Mouse (Mus musculus): ENCODE measurements around the gene Myh11.
A peak's percentile ranks its signal among the peaks of the same experiment; 100 is the strongest.

Gene Myh11

DNA sequence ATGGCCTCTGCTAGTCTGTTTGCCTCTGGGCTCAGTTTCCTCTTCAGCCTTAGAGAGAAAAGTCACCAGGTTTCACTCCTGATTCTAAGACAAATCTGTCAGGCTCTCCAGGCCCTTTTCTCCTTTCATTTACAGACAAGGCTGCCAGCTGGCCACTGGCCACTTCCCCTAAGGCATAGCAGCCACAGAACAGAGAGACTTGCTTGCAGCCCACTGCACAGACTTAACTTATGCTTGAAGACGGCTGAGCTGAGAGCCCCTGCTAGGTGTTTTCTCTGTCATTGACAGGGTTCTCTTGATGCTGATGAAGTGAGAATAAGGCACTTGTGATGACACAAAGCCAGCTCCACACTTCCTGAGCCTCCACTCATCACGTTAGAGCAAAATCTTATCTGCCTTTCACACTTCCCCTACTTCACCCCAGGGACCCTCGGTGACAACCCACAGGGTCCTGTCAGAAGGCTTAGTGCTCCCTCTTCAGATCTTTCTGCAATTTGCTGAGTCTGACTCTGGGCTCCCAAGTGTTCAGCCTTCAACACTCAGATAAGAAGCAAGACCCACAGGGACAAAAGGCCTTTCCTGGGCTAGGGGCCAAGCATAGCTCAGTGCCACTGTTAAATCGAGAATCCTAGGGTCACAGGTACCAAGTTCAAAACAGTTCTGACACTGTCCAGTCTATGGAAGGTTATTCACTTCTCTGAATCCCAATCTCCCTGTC lies 25.8 kb downstream of the Myh11 start:
- DNase-seq (ENCODE audit: low read depth) = peak; percentile 9

GRCm38 (mm10) chr16:14264504-14264903 lies 26.7 kb downstream of the Myh11 start:
- no peak for DNase-seq (ENCODE audit: low read depth)

DNA sequence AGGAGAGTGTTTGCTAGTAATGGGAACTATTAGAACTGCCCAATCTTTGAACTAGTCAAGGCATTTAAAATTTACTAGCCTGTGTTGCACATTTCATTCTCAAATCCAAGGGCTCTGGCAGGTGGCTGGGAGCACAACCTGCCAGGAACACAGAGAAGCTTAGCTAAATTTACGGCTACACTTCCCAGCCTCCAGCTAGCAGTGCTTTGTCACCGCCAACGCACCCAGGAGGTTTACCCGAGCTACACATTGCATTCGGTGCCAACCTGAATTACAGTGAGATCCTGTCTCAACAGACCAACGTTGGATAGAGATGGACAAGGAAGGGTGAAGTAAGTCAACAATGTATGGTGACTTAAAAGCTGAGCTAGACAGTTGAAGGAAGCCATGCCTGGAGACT lies 27.9 kb downstream of the Myh11 start:
- no peak for DNase-seq (ENCODE audit: low read depth)

- DNase-seq (ENCODE audit: low read depth) = no peak
Observed at GRCm38 (mm10) chr16:14262410-14262809, 28.8 kb downstream of the Myh11 start.

- DNase-seq (ENCODE audit: low read depth) = no peak
Observed at GRCm38 (mm10) chr16:14258856-14259255, 32.3 kb downstream of the Myh11 start.

DNA sequence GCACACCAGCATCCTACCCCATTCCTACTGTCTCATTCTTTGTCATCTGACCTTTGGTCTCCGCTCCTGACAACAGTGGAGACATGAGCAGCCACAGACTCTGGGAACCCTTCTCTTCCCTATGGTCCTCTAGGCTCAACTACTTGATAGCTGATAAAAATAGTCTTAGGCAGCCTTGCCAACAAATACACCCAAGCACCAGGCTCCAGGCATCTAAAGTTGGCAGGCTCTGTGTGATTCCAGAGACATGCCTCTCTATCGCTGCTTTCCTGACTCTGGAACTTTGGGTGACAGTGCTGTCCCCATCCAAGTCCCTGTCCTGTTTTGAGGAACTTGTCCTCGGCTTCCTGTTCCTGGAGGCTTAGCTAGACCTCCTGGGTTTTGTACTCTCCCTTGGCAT lies 37.6 kb downstream of the Myh11 start:
- no peak for DNase-seq (ENCODE audit: low read depth)

- DNase-seq (ENCODE audit: low read depth) = no peak
Observed at GRCm38 (mm10) chr16:14252877-14253276, 38.3 kb downstream of the Myh11 start.

DNA sequence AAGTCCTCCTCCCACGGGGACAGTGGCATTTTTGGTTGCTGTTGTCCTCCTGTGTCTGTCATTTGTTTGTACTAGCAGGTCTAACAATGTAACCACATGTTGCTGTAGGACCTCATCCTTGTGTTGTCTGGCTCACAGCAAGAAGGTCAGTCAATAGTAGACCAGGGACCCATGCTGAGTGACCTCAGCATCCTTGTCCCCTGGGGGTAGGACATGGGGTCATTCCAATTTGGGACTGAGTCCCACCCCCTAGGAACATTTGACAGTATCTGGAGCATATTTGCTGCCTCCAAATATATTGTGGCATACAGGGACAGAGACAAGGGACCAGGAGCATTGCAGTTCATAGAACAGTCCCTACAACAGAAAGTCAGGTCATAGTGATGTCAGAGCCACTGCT lies 41.3 kb downstream of the Myh11 start:
- no peak for DNase-seq (ENCODE audit: low read depth)

DNA sequence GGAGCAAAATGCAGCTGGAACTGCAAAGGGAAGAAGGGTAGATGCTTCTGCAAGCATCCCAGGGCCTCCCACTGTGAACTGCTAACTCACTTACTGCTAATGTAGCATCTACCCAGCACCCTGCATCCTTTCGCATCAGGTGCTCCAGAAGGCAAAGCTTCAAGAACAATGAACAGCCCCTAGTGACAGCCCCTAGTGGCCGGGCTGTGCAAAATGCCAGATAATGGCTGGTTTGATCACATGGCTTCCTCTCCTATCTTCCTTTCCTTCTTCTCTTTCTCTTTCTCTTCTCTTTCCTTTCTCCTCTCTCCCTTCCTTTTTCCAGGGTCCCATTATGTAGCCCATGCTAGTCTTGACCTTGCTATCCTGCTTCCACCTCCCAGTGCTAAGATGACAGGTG lies 48.6 kb downstream of the Myh11 start:
- peak; percentile 13 for DNase-seq (ENCODE audit: low read depth)

DNA sequence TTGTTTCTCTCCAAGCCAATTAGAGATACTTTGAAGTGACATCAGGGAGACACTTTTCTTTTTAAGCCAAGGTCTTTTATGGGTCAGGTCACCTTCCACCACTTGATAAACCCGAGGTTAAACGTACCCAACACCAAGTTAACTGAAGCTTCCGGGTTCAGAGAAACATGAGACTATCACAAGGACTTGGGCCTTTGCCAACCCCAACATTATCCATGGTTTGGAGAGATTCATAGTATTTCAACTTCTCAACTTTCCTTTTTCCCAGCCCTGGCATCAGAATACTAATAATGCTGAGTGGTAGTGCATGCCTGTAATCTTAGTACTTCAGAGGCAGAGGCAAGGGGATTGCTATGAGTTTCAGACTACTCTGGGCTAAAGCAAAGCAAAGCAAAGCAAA lies 49.1 kb downstream of the Myh11 start:
- DNase-seq (ENCODE audit: low read depth) = no peak

- peak; percentile 63 for DNase-seq (ENCODE audit: low read depth)
Observed at GRCm38 (mm10) chr16:14237100-14237723, 54.0 kb downstream of the Myh11 start.

- no peak for DNase-seq (ENCODE audit: low read depth)
Observed at GRCm38 (mm10) chr16:14215156-14215555, 76.0 kb downstream of the Myh11 start.

- DNase-seq (ENCODE audit: low read depth) = no peak
Observed at GRCm38 (mm10) chr16:14198798-14199197, 92.4 kb downstream of the Myh11 start.

DNA sequence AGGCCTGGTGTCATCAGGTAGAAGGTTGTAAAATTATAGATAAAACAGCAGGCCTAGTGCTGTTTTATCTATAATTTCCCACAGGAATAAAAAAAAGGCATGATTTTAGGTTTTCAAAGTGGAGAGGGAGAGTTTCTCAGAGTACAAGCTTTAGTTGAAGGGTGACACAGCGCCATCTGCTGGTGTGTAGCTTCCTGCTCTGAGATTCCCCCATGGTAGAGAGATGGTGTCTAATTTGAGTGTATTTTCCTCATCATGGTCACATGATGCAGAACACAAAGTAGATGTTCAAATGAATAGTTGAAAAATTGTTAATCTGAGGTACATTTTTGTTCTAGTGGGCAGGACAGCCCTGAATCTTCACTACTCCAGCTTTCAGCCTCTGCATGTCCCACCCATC lies 95.7 kb downstream of the Myh11 start:
- peak; percentile 54 for DNase-seq (ENCODE audit: low read depth)

- no peak for DNase-seq (ENCODE audit: low read depth)
Observed at GRCm38 (mm10) chr16:14194164-14194950, 96.8 kb downstream of the Myh11 start.

GRCm38 (mm10) chr16:14185516-14185915 lies 105.7 kb downstream of the Myh11 start:
- no peak for DNase-seq (ENCODE audit: low read depth)

DNA sequence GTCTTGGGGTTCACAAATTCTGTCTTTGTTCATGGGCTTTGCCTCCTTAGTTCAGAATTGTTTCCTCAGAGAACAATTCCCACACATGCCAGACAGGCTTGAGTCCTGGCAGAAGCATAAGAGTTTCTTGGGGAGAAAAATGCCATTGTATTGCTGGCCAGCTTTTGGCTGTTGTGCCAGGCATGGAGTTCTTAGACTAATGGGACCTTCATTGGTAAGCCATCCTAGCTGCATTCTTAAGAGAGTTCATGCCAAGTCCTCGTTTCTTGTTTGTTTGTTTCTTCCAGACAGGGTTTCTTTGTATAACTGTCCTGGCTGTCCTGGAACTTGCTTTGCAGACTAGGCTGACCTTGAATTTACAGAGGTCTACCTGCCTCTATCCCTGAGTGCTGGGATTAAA lies 107.3 kb downstream of the Myh11 start:
- DNase-seq (ENCODE audit: low read depth) = no peak

- no peak for DNase-seq (ENCODE audit: low read depth)
Observed at GRCm38 (mm10) chr16:14182360-14182759, 108.8 kb downstream of the Myh11 start.

- no peak for DNase-seq (ENCODE audit: low read depth)
Observed at GRCm38 (mm10) chr16:14180163-14180733, 110.9 kb downstream of the Myh11 start.

GRCm38 (mm10) chr16:14178041-14178440 lies 113.1 kb downstream of the Myh11 start:
- DNase-seq (ENCODE audit: low read depth) = no peak

- no peak for DNase-seq (ENCODE audit: low read depth)
Observed at GRCm38 (mm10) chr16:14169706-14170105, 121.5 kb downstream of the Myh11 start.

DNA sequence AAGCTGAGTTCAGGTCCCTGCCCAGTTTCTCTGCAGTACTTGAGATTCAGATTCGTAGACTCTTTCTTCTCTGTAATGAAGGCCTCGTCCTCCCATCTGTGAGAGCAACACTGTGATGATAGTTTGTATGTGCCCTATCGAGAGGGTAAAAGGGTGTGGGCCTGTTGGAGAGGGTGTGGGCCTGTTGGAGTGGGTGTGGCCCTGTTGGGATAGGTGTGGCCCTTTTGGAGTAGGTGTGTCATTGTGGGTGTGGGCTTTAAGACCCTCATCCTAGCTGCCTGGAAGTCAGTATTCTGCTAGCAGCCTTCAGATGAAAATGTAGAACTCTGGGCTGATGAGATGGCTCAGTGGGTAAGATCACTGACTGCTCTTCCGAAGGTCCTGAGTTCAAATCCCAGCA lies 124.7 kb downstream of the Myh11 start:
- DNase-seq (ENCODE audit: low read depth) = no peak

DNA sequence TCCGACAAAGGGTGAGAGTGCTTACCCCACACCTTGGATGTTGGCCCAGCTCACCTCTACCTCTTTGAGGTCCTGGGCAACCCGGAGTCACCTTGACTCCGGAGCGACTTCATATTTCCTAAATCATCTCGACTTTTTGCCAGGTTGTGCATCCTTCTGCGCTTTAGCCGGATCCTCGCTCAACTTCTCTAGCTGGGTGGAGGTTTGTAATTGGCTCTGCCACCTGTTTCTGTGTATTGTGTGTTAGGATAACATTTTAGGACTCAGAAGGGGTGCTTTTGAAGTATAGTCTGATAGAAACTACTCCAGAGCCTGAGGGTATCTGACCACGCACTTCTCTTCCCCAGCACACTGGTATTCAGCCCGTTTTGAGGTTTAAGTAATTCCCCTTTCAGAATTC lies 127.4 kb downstream of the Myh11 start:
- no peak for DNase-seq (ENCODE audit: low read depth)
